Mouse (Mus musculus): Measurements from ENCODE around the gene Btnl2.

Gene Btnl2

DNA sequence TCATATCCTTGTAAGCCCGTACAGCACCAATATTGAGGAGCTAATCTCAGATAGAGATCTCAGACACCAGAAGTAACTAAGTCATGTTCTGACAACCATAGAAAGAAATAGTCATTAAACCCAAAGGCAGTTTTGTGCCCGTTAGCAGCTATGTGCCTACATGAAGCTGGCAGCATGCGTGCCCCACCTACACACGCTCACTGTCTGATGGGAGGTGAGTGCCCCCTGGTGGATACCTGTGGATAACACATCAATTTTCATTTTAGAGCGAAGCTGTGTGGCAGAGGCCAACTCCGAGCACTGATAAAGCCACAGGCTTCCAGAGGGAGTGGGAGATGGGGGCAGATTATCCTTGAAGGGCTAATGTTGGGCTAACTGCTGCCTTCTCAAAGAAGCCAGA, 56.5 kb downstream of the Btnl2 start:
- peak; percentile 54 to 55 for DNase-seq

Data from thymus, postnatal 36 days (tissue).